Mouse (Mus musculus) mouse embryonic stem cell (cell line): ENCODE measurements around the gene Gsta4.

ENCODE experiments used
- in situ Hi-C, 2 experiments: fragments of 300-500 bp; cut with MboI; formaldehyde crosslinking; loops; 1 replicate in 1 of 2; 3 replicates in 1 of 2; pipeline ENCODE4 v1.14.3; 2019 to 2020; ENCODE audit warnings: low sequenced_read_pairs in 2 of 2, low pct_unique_long_range_greater_than_20kb in 1 of 2, mixed read lengths in 1 of 2; ENCODE audit not compliant: unreplicated experiment in 1 of 2

The Gsta4 gene

DNA sequence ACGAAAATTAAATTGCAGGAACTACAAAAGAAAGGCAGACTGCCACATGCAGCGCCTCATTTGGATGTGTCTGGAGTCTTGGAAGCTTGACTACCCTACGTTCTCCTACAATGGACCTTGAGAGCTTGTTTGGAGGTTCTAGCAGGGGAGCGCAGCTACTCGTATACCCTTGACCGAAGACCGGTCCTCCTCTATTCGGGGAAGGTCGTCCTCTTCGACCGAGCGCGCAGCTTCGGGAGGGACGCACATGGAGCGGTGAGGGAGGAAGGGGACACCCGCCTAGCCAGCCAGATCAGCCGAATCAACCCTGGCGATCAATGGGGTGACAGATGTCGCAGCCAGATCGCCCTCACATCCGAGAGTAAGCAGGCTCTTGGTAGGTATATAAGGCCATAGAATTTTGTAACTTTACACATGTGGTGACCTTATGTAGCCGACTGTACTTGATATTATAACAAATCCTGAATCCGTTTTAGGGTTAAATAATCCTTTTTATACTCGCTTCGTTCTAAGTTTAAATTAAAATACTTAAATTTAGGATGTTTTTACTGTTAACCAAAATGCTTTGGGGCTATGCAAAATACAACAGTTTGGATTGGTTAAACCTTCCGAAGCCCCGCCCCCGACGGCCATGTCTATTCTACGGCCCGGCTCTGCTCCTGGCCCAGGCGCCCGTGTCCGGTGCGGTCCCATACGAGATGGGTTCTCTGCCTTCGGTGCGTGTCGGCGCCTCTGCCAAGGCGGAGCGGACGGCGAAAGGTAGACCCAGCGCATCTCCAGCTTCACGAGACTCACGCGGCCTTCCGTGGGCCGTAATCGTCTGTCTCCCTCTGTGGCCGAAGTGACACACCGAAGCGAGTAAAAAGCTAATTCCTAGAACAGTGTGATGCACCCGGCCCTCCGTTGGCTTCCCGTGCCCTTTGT is 7.0 kb upstream of the Gsta4 start:
- in situ Hi-C loops: no loop called here

DNA sequence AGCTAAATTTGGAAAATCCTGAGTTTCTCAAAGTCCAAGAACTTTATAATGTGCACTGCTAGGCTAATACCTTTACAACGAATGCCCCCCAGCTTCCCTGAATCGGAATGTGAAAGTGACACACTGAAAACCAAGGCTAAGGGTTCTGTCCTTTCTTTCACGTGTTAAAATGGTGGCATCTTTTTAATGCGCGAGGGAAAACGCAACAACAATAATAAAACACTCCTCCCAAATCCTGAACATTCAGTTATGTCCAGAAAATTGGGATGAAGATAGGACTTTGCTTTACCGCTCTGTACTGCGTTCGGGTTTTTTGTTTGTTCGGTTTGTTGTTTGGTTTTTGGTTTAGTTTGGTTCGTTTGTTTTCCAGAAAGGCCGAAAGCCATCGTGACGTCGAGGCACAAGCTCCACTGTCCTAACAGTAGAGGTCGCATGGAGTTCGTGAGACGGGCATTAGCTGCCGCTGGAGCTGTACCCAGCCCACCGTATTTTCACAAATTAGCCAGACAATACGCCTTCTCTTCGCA is 6.3 kb upstream of the Gsta4 start:
- in situ Hi-C loops: no loop called here

- in situ Hi-C loops: no loop called here
Observed at GRCm38 (mm10) chr9:78176831-78177230, 5.7 kb upstream of the Gsta4 start.

DNA sequence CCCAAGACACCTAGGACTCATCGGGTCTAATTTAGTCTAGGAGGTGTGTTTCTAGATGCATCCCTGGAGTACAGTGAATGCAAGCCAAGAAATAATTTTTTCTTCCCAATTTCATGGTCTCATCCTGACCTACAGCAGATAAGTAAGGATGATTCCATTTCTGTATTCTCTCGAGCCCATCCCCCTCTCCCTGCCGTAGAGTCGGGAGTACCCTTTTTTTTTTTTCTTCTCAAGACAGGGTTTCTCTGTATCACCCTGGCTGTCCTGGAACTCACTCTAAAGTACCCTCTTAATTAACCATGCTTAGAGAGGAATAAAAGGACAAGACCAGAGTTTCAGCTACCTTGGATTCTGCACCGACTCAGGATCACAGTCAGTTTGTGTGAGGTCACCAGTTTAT is 4.4 kb upstream of the Gsta4 start:
- in situ Hi-C loops: no loop called here

DNA sequence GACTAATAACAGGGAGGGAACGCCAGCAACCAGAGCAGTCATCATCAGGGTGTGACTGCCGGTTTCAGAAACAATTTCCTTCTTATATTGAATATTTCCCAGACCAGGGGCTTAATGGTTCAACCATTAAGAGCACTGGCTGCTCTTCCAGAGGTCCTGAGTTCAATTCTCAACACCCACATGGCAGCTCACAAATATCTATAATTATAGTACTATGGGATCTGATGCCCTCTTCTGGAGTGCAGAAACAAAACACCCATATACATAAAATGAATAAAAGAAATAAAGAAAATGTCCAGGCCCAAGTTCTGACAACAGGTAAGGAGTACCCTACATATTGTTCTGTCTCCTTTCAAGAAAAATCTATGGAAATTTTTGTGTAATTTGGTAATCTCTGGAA is 3.5 kb upstream of the Gsta4 start:
- in situ Hi-C loops: no loop called here

DNA sequence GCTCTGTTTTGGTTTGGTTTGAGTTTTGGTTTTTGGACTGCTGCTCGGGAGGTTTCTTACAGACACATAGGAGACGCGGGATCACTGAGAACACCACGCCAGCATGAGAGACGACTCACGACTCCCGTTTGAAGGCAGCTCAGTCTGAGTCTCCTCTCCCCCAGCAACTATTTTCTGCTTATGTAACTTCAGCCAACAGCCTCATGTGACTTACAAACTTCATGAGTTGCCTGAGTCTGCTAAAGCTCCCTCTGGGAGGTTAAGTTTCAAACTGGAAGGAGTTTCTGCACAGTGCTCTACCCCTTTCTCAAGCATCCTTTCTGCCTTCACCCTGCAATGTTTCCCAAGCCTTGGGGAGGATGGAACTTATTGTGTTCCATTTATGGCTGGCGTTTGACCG is 3.1 kb downstream of the Gsta4 start:
- in situ Hi-C loops: no loop called here

DNA sequence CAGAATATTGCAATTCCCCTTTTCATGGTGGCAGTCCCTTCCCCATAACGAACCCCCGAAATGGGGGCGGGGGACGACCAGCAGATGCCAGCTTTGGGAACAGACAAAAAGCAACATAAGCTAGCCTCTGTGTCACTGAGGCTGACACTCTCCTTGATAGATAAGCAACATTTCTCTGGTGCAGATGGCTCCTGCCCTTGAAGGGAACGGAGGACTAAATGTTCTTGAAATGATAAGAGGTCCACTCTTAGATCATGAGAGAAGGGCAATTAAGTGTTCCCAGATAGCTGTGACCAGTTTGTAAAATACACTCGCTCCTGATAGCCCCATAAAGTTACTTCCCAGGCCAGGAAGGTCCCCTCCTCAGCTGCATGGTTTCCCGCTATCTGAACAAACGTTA is 6.3 kb downstream of the Gsta4 start:
- in situ Hi-C loops: no loop called here

DNA sequence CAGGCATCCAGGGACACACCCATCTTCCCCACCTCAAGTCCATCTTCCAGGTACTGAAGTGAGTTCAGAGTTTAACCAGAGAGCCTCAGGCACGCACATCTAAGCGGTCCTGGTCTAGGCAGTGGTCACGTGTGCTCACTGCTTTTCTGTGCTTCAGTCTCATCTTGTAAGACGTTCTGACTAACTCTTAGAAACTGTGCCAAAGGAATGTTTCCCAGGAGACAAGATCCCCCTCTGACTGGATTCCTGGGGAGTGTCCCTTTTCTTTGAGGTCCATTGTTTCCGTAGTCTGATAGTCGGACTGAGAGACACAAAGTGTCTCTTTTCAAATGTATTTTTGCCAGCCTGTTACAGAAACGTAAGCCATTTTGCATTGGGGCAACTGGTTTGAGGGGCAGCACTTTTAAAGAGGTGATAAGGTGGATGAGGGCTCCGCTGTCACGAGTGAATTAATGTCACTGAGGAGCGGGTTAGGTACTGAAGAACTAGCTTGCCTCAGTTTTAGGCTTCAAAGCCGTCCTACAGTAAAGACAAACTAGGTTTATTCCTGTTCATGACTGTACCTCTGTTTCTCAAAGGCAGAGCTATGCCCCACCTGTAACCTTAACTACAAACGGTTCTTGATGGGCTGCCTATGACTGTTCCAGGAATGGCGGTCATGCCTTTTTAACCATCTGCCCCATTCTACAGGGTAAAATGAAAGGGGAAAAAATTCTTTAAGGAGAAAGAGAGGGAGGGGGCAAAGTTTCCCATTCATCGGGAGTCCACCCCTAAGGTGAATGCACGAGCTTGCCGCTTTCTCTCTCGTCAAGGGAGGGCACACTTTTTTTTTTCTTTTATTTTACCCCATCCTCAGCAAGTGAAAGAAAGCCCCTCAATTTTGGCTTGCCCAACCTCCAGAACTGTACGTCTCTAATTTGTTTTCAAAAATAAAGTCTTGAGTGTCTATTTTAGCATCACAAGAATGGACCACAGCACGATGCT is 8.4 kb downstream of the Gsta4 start:
- in situ Hi-C loops: no loop called here

DNA sequence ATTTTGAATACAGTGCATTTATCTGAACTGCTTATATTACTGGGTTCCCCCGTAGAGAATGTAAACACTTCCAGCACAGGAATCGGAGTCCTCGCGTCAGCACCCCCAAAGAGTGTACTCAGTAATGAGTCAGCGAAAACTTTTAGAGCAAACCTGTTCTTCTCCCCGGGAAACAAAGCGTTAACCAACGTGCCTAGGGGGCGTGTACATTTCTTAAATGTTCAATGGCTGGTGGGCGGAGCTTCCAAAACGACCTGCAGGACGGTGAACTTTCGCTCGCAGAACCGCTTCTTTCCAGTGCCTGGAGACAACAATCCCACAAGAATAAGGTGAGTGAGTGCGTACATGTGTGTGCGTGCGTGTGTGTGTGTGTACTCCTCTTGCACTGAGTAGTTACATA is 9.2 kb downstream of the Gsta4 start:
- in situ Hi-C loops: no loop called here

- in situ Hi-C loops: no loop called here
Observed at GRCm38 (mm10) chr9:78193902-78194597, 11.5 kb downstream of the Gsta4 start.

DNA sequence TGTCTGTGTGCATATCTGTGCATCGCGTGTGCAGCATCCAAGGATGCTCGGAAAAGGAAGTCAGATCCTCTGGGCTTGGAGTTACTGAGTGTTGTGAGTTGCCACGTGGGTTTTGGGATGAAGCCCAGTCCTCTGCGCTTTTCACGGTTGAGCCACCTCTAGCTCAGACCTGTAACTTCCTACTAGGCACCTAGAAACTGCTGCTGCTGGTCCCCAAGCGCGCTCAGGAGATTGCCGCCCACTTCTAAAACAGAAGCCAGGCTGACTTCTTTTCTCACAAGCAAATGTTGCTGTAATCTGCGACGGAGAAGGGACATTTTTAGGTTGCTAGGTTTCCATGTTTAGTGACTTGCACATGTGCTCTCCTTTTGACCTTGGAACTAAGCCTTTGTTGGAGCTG is 12.5 kb downstream of the Gsta4 start:
- in situ Hi-C loops: no loop called here

GRCm38 (mm10) chr9:78197801-78198200 is 15.2 kb downstream of the Gsta4 start:
- in situ Hi-C loops: no loop called here

GRCm38 (mm10) chr9:78204194-78204593 is 21.6 kb downstream of the Gsta4 start:
- in situ Hi-C loops: no loop called here

- in situ Hi-C loops: no loop called here
Observed at GRCm38 (mm10) chr9:78208956-78209355, 26.4 kb downstream of the Gsta4 start.

DNA sequence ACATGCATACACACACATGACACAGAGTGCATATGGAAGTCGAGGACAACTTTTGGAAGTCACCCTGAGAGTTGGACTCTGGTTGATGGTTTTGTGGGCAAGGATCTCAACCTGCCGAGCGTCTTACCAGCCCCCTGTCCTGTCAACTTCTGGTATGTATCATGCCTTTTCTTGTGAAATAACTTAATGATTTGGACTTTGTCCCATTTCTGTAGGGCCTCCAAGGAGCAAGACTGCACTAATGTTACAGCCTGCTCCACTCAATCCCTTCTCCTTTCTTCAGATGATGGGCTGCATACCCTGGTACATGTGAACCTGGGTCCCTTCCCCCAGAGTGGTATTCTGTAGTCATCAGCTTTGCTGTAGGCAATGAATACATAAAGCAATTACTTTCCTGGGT is 27.5 kb downstream of the Gsta4 start:
- in situ Hi-C loops: no loop called here

DNA sequence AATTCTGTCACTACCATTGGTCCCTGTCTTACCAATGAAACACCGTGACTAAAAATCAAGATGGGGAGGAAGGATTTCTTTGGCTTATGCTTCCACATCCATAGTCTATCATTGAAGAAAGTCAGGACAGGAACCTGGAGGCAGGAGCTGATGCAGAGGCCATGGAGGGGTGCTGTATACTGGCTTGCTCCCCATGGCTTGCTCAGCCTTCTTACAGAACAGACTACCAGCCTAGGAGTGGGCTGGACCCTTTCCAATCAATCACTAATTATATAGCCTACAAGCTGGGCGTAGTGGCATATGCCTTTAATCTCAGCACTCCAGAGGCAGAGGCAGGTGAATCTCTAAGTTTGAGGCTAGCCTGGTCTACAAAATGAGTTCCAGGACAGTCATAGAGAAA is 28.2 kb downstream of the Gsta4 start:
- in situ Hi-C loops: no loop called here

DNA sequence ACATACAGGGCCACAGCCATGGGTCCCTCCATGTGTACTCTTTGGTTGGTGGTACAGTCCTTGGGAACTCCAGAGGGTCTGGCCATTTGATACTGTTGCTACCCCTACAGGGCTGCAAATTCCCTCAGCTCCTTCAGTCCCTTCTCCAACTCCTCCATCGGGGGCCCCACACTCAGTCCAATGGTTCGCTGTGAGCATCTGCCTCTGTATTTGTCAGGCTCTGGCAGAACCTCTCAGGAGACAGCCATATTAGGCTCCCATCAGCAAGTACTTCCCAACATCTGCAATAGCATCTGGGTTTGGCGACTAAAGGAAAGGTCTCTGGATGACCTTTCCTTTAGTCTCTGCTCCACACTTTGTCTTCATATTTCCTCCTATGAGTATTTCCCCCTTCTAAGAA is 28.9 kb downstream of the Gsta4 start:
- in situ Hi-C loops: no loop called here

DNA sequence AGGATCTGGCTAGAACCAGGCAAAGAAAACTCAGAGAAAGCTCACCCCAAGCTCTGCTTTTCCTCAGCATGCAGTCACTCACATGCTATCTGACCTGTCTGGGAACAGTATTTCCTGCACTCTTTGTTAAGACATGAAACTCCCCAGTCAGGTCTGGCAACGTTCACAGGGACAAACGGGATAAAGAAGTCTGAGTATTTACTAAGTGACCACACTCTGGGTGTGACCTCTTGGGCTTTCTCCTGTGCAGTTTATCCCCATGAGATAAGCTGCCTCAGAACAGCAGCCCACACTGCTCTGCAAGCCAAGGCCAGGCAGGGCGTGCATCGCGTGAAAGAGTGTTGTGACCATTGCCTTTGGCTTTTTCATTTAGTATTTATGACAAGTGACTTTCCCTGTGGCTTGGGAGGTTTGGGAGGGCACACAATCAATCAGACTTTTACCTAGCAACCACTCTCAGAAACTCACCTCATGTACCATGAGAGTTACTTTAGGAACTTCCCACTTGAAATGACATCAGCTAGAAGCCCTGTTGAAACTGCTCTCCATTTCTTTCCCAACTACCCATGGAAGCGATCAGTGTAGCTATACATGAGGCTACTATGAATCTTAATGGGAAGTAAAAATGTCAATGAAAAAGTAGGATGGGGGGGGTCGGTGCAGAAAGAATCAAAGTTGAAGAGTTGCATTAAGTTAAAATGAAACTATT is 29.9 kb downstream of the Gsta4 start:
- in situ Hi-C loops: no loop called here
